Mouse (Mus musculus): ENCODE results near the gene Esrra.
A peak's percentile ranks its signal among the peaks of the same experiment; 100 is the strongest.

Esrra gene

DNA sequence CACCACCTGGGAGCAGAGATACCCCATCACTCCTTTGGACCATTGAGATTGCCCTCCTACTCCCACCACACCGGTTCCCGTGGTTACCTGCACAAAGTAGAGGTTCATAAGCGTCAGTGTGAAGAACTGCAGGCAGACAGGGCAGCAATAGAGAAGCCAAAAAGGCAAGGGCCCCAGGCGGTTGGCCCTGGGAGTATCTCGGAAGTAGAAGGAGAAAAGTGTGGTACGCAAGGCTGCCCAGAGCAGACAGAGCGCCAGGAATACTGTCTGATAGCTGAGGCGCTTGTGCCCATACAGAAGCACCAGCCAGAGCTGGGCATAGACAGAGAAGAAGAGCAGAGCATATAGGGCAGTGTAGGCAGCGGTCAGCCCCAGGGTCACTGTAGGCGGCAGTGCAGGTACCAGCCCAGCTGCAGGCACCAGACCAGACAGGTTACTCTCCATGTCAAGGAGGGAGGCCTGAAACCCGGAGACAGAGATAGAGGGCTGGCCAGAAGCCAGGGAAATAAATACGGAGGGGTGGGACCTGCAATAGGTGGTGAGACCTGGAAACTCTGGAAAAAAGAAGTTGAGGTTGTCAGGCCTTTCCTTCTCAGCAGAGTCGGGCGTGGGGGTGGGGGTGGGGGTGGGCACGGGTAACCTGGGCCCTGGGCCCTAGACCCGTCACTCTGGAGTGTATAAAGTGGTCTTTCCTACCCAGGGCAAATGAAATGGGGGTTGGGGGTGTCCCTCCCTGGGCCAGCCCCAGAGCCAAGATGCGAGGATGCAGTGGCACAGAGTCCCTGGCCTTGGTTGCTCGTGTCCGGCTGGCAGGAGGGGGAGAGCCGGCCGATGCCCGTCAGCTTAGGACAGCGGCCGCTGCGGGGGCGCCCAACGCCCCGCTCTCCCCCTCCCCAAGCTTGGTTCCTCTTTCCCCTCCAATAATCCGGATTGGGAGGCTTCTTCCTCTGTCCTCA is 19.1 kb upstream of the Esrra start:
- no peak for DNase-seq

DNA sequence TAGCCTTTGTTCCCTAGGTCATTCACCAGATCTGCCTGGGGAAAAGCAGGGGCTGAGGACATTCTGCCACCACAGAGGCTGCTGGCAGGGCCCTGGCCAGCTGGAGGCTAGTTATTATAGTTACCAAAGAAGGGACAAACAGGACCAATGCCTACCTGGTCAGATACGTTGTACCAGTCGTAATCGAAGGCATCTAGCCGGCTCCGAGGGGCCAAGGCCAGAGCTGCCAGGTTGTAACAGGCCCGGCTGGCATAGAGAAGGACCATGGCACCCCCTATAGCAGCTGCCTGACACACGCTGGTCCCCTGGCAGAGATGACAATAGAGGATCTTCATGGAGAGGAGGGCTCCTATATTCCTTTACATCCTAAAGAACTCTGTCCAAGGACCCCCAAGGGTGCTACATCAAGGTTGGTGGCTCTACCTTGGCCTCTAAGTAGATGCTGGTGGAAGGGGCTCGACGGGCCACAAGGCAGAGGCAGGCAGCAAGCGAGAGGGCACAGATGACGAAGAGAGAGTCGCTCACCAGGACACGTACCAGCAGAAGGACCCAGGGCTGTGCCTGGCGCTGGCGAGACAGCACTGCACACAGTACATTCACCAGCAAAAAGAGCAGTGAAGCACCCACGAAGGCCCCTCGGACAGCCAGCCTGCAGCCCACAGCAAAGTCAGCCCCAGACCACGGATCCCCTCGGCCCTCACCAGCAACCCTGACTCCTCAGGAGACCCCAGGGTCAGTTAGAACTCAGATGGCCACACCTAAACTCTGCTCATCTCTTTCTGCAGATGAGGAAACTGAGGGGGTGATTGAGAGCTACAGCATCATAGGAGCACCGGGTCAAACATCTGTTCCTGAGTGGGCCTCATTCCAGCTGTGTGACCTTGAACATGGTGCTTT is 17.7 kb upstream of the Esrra start:
- DNase-seq: no peak

DNA sequence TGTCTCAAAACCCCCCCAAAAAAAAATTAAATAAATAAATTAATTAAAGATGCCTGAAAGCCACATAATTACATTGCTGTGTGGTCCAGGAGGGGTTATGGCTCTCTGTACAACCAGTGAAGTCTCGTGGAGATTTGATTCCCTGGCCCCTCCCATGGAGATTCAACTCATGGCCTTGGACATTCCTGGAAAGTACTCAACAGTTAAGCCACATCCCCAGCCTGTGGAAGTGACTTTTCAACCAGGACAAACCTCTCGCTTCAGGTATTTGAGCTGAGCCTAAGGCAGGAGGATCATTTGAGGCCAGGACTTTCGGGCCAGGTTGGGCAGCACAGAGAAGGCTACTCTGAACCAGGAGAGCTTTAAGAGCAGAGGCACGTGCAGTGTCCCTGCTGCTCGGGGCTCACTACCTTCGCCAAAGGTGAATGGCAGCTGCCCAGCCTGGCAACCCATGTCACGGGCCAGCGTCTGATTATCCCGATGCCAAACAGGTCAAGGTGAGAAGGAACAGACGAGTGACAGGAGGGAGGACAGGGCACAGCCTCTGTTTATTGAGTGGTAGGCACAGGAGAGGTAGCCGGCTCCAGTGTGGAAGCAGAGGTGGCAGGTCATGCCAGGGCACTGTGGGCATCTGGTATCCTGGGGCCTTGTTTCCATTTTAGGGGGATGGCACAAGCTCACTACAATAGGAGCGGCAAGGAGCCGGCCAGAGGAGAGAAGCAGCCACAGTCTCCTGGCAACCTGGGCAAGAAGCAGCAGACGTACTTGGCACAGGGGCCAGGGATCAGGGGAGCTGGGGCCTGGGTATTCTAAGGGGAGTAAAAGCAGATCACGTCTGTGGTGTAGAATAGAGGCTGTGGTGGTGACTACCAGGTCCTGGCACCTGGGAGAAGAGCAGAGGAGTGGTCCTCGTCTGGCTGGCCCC is 16.2 kb upstream of the Esrra start:
- DNase-seq: no peak

DNA sequence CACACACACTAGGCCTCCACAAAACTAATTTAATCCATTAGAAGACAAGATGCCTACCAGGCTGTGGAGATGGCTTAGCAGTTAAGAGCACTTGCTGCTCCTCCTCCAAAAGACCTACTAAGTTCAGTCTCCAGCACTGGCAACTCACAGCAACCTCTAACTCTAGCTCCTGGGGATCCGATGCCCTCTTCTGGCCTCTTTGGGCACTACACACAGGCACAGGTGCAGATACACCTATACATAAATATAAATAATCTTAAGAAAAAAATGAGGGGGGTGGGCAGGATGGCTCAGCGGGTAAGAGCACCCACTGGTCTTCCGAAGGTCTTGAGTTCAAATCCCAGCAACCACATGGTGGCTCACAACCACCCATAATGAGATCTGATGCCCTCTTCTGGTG is 14.7 kb upstream of the Esrra start:
- no peak for DNase-seq

DNA sequence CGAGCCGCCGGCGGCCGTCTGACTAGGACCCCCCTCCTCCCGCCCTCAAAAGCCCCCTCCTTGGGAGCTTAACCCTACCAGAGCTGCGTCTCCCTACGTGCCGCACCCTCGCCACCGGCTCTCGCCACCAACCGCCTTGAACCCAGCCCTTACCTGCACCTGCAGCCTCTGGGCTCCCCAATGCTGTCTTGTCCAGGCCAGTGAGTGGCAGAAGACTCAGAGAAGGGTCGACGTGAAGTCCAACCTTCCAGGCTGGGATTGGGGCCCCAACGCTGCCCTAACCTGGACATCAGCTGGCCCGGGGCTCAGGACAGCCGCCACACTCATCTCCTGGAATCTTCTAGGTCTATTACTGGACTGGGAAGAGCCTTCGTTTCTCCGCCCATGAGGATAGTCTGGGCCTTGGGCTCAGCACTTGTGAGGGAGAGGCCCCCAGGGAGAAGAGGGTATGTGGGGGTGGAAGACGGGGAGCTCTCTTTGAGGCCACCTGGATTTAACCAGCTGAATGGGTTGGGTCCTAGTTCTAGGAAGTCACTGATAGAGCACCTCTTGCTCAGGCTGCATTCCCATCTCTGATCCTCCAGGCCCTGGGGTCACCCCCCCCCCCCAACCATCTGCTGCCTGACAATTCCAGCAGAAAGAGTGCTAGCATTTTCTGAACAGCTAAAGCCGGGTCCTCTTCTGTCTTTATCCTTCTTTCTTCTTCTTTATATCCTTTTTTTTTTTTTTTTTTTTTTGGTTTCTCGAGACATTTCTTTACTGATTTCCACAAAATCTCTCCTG is 12.8 kb upstream of the Esrra start, which contains the start of gene Kcnk4:
Kcnk4 (minus strand) TSS at position 321 of the 783 bp plus-strand sequence.
- DNase-seq: no peak

DNA sequence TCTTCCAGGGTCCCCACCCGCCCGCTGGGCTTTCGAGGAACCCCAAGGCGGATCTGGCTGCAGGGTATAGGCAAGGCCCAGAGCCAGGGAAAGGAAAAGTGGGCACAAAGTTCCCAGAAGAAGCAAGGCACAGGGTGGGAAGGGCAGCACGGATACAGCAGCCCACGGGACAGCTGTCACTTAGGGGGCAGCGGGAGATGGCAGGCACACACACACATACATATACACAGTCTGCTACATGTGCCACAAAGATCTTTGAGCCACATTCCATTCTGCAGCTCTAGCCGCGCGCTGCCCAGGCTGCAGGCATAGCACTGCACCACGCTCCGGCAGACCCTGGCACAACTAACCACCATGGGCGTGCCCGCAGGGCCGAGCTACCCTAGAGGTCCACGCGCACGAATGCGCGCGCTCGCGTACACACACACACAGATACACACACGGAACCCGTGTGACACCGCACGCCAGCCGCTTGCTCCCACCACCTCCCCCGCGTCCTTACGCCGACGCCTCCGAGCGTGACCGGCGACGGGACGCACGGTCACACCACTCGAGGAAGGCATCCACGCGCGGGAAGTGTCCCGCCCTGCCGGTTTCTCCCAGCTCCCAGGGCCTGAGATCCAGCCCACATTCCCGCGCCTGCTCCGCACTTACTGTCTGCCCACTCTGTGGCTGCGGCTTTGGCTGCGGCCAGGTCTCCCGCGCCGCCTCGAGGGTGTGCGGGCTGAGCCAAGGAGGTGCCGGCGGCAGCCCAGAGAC is 12.0 kb upstream of the Esrra start:
- peak; percentile 67 for DNase-seq

DNA sequence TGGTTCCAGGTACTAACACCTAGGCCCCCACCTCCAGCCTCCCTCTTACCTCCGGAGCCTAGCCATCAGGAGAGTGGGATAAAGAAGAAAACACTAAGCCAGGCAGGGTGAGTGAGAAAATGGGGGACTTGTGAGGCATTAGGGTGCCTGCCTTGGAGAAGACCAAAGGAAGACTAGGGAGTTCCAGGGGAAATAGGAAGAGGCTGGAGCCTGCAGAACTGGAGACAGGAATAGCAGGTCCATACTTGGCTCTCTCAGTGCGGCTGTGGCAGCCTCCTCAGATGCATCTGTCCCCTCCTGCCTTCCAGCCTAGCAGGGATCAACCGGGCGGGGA is 11.5 kb upstream of the Esrra start:
- no peak for DNase-seq

DNA sequence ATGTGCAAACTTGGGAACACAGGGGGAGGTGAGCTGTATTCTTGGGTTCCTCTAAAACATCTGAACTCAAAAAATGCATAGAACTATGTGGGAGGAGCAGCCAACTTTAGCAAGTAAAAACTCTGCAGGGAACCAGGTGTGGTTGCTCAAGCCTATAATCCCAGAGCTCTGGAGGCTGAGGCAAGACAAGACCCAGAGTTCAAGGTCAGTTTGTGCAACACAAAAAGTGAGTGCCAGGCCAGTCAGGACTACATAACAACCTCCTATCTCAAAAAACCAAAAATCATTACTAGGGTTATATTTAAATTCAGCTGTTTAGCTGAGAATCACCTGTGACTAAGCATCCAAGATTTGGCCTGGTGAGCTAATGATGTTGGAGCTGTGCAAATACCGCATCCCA is 10.4 kb upstream of the Esrra start:
- DNase-seq: no peak

DNA sequence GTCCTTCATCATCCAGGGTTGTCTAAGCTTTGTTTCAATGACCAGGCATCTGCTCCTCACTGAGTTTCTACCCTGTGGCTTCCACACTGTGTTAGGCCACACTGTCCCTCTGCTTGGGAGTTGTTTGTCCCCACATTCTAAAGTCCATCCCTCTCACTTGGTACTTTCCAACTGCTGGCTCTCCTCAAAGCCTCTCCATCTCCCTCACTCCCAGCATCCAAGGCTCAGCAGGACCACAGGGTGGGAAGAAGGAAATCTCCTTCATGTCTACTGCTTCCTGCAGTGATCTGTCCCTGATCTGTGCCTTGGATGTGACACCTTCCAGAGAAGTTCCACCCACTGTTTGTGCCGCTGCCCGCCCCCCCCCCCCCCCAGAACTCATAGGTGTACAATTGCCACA is 9.4 kb upstream of the Esrra start:
- no peak for DNase-seq

DNA sequence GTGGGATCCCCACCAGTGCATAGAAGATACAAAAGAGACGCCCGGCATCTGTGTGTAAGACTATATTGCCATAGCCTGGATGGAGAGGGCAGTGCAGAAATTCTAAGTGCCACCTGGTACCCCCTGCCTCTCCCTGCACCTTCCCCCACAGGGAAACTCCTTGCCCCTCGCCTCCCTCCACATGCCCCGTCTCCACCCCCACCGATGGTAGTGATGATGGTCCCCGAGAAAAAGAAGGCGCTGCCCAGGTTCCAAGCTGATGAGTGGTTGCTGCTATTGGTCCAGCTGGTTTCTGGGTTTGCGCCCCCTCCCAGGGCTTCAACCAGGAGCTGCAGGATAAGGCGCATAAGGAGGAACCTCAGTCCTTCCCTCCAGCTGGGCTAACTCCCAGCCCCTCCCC is 6.5 kb upstream of the Esrra start:
- DNase-seq: no peak

DNA sequence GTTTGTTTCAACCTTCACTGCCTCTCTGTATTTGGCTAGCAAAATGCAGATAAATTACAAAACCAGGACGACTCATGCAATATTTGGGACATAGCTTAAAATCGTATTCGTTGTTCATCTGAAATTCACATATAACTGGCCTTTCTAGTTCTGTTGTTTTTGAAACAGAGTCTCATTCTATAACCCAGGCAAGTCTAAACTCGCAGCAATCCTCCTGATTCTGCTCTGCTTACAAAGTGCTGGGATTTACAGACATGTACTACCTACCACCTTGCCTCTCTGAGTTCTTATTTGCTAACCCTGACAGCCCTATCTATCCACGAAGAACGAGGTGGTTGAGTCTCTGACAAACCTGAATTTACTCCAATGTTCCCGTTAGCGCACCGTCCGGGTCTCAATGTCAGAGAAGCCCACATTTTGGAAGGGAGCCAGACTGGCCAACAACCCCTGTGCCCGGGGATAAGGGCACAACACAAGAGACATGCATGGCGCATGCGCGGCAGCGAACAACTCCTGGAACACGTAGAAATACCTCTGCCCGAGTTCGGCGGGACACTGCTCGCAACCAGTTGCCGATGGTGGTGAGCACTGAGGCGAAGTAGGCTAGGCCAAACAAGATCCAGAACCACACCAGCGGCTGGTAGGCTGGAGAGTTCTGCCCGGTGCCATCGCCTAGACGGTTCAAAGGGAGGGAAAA is 5.1 kb upstream of the Esrra start:
- peak; percentile 68 for DNase-seq

DNA sequence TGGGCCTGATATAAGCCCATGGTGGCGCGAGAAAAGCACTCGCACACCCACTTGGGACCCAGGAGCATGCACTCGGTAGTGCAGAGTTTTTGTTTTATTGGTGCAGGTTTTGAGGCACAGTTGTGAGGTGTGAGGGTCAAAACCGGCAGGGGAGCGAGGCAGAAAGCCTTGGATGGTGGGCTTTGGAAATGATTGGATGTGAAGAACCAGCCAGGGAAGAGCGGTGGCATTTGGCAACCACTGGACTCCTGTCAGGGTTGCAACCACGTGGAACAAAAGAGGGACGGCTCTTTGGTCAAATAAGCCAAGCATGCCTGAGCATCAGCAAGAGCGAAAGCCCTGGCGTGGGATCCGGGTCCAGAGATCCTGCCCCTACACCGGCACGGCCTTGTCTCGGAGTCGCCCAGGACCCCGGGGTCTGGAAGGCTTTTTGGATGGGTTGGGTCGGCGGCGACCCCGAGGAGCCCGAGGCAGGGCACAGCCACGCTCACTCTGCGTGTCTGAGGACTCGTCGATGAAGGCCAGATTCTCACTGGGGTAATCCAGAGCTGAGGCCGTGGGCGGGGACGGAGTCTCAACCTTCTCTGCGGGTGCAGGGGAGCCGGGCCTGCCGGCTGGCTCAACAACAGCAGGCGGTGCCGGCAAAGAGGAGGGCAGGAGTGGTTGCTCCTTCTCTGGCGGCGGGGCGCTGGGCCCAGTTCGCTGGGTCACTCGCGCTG is 4.2 kb upstream of the Esrra start:
- no peak for DNase-seq

DNA sequence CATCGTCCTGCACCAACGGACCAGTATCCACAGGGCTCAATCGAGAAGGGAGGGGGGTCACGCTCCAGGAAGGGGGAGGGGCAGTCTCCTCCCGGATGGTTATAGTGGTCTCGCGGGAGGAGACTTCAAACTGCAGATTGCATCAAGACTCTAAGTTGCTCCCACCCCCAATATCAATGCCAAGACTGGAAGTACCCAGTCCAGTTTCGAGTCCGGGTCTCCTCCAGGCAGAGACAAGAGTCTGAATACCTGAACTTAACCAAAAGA is 3.6 kb upstream of the Esrra start, which contains the start of gene Catsperz:
Catsperz (minus strand) TSS at position 74 of the 267 bp plus-strand sequence.
- DNase-seq: no peak

DNA sequence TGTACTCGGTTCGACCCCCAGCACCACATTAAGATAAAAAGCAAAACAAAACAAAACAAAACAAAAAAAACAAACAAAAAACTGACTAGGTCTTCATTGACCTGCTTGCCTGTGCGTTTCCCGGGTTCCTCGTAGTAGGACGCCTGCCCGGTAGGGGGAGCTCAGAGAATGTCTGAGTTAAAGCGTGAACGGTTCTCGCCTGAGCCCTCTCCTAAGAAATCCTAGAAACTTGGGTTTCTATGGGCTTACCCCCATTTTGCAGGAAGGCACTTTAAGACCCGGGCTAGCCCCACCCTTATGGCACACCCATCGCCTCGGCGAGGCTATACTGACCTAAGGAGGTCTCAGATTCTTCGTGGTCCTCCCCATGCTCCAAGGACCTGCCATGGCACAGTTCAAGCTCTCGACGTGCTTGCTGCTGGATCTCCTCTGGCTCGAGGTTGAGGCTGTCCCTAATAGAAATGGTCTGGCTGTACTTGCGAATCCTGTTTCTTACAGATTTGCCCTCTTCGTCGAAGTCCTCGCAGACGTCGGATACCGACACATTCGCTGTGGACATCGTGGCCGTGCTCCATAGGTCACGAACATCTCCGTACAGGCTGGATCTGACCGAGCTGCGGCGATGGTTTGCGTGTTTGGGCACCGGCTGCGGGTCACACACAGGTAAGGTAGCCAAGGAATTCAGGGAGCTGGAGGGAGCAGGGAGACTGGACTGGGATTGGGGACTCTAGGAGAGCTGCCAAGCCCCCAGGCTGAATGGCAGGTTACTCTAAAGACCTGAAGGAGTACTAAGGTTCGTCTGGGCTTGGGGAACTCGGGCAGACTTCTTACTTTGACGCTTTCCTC is 3.1 kb upstream of the Esrra start:
- peak; percentile 82 for DNase-seq

DNA sequence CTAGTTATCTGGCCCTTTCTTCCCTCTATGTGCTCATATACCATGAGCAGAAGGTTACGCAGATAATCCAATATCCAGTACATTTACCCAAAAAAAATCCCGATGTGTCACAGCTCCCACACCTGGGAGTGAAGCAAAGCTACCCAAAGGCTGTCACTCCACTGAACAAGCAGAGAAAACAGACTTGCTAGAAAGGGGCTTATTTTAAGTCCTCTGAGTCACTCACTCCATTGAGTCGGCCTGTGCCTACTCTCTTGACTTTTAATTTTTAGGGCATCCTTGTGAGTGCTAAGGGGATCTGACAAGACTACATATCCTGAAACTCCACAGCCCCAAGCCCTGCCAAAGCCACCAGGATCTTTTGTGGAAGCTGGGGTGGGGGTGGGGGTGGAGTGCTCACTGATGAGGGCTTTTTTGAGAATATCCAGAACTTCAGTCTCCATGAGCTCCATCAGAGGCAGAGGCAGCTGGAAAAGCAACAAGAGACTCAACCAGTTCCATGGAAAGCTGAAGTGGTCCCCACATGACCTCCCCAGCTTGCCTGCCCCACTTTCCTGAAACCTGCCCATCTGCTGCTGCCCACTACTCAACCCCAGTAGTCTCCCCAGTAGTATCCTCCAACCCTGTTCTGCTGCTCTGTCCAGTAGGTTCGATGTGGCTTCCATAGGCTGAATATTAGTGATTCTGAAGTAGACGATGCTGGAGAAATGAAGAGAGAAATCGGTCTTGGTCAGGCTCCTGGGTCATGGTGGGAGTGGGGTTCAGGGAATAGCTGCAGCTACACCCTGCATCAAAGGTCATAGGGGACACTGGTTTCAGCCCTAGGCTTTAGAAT is 1.5 kb upstream of the Esrra start:
- no peak for DNase-seq

DNA sequence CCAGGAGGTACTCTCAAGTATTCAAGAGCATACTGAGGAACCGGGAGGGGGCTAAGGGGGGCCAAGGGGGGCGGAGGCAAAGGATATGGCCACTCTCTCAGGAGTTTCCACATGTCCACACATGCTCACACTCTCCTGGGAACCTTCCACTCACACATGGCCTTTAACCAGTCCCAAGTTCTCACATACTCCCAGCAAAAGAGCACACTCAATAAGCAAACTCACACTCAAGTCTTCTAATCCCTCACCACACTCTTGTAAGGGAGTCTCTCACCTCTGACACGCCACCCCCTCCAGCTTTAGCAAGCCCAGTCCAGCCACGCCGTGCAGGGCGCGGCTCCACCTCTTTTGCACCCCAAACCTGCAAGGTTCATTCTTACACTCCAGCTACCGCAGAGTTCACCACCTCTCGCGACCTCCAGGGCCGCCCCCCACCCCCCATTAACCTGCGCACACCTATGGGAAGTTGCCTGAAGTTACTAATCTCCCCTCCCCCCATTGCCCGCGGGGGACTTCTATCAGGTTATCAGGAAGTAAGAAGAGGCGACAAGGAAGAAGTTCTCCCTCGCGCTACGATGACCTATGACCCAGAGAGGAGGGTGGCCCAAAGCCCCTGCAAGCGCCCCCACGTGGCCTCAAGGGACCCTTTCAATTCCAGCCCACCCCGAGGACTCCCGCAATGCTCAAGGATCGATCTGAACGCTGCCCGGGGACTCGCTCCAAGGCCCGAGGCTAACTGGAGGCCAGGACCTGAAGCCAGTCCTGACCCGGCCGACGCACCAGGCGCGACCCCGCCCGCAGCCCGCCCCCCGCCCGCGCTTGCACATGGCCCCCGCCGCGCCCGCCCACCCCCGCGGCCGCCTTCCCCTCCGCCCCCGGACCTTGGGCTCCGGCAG is 624 bp downstream of the Esrra start:
- peak; percentile 70 for DNase-seq
